Mouse (Mus musculus): ENCODE data around the gene Vps29.

The Vps29 gene

DNA sequence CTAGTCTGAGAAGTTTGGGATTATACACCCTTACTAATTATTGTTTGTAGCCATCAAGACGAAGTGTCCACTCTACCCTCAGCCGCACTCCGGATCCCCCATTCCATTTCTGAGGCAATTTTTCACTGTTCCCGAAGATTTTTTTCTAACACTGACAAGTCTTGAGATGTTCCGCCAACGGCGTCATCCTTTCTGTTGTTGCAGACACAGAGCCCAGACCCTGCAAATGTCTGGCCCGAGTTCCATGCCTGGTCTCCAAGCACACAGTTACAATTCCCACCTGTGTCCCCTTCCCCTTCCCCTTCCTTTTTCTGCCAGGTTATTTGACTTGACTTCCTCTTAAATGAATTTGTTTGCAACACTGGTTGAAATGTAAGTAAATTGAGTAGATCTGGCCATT is 45.7 kb downstream of the Vps29 start:
- DNase-seq (ENCODE audit: low spot score): no peak

DNA sequence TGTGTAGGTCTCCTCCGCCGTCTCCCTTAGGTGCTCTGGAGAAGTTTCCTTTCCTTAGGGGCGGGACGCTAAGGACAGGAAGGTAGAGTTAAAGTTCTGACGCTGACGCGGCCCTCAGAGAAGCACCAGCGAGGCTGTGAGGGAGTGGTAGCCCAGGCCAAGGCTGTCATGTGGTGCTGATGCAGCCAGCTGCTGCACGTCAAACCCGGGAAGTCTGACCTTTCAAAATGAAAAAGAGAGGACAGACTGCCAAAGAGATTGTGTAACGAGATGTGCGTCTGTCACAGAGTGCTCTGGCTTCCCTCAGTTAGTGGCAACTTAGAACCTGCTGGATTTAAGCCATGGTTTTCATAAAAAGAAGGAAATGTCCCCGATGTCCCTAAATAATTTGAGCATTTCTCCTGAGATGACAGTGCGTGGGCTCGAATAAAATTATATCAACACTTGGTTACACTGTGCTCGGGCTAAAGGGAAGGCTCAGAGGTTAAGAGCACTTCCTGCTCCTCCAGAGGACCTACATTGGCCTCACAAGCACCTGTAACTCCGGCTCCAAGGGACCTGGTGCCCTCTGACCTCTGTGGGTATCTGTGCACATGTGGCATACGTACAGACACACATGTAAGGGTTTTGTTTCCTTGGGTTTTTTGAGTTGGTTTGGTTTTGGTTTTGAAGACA is 46.6 kb downstream of the Vps29 start:
- DNase-seq (ENCODE audit: low spot score): no peak

DNA sequence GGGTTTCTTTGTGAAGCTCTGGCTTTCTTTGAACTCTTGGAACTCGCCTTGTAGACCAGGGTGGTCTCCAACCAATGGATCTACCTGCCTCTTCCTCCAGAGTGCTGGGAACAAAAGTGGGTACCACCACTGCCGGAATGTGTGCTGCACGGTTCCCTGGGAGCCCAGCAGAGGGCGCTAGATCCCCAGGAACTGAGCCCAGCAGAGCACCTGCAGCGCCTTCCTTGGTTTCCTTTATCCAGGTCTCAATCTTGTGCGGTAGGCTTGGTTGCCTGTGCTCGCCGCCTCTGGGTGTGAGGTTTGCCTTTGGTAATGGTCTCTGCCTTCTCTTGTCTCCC is 47.1 kb downstream of the Vps29 start:
- peak; percentile 71 for DNase-seq (ENCODE audit: low spot score)

DNA sequence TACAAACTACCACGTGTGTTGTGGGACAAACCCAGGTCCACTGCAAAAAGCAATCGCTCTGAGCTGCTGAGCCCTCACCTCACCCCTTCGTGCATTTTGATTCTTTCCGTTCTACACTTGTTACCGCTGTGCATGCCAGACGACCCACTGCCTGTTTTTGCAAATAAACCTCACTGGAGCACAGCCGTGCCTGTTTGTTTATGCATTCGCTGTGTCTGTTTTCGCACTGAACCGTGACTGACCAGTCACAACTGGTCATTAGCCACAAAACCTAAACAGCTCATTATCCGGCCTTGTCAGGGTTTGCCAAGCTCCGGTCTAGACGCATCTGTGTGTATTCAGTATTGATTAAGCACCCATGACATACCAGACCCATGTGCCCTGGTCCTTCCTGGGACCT is 48.0 kb downstream of the Vps29 start:
- no peak for DNase-seq (ENCODE audit: low spot score)

DNA sequence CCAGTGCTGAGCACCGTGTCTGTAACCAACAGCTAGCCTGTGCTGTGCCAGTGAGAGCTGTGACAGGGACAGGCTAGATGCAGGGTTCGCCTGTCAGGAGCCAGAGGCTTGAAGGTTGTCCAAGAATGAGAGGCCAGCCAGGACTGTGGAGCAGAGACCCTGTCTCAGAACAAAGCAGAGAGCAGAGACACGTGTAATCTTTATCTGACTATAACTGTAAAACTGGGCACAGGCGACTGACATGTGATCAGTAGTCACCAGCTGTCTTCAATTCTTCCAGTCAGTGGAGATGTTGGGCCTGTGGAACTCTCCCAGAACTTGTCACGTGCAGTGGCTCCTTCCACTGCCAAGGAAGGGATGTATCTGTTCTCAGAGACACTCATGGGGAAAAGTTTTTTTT is 48.6 kb downstream of the Vps29 start:
- no peak for DNase-seq (ENCODE audit: low spot score)

GRCm38 (mm10) chr5:122403362-122403761 is 49.2 kb downstream of the Vps29 start:
- no peak for DNase-seq (ENCODE audit: low spot score)

GRCm38 (mm10) chr5:122405537-122405936 is 51.4 kb downstream of the Vps29 start:
- DNase-seq (ENCODE audit: low spot score): no peak

GRCm38 (mm10) chr5:122409692-122410645 is 55.8 kb downstream of the Vps29 start:
- DNase-seq (ENCODE audit: low spot score): no peak

DNA sequence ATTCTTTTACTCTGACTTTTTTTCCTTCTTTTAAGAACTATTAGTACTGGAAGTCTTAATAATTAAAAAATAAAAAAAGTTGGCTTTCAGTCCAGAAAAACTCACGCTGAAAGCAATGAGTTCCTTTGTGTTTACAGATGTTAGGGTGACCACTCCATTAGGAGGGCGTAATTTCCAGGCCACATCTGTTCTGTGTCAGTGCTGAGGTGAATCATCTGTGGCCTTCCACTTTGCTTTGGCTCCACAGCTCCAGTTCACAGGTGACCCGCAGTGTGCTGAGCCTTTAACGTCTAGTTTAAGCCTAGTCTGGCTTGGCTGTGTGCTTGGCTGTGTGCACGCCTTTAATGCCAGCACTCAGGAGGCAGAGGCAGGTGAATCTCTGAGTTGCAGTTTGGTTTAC is 57.7 kb downstream of the Vps29 start:
- DNase-seq (ENCODE audit: low spot score): no peak

DNA sequence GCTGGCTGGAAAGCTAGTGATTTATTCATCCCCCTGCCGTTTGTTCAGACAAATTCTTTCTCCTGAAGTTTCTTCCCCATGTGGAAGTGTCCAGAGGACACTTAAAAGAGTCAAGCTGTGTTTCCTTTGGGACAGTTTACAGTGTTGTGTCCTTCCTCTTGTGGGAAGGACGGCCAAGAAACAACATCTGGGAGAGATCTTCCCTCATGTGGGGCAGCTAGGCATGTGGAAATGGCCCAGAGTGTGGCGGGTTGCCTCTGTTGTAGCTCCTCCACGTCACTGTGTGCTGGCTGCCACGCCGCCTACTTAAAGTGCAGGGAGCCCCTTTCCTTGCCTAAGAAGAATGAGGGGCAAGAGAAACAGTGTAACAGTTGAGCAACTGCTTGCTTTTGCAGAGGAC is 58.7 kb downstream of the Vps29 start:
- no peak for DNase-seq (ENCODE audit: low spot score)

- DNase-seq (ENCODE audit: low spot score): no peak
Observed at GRCm38 (mm10) chr5:122414351-122414750, 60.2 kb downstream of the Vps29 start.
